Mouse (Mus musculus): ENCODE results near the gene Psma4.

GRCm38 (mm10) chr9:54919946-54920345, 30.6 kb upstream of the Psma4 start:
- no peak for TF ChIP-seq CTCF (conservative IDR thresholded peaks at IDR 0.05 in 1 of 2, IDR thresholded peaks at IDR 0.05 in 1 of 2; ENCODE audit: low read depth in 2 of 2, low read length in 2 of 2)
- TF ChIP-seq TBP (conservative IDR thresholded peaks at IDR 0.05; ENCODE audit: low read depth, low read length), result no peak
- no peak for TF ChIP-seq NELFE (IDR thresholded peaks at IDR 0.05; ENCODE audit: low read depth, low read length)
- TF ChIP-seq USF1 (IDR thresholded peaks at IDR 0.05; ENCODE audit: low read depth, low read length), result no peak
- no peak for TF ChIP-seq POLR2A (IDR thresholded peaks at IDR 0.05; ENCODE audit: low read depth, low read length)
- no peak for TF ChIP-seq E2F4 (IDR thresholded peaks at IDR 0.05; ENCODE audit: insufficient replicate concordance, low read depth, low read length)
- TF ChIP-seq CHD2 (IDR thresholded peaks at IDR 0.05; ENCODE audit: low read length), result no peak
- no peak for TF ChIP-seq MAFK (IDR thresholded peaks at IDR 0.05; ENCODE audit: insufficient replicate concordance, low read length)
- no peak for TF ChIP-seq JUND (conservative IDR thresholded peaks at IDR 0.05; ENCODE audit: low read depth, low read length)
- TF ChIP-seq MAX (IDR thresholded peaks at IDR 0.05; ENCODE audit: low read length), result no peak
- no peak for TF ChIP-seq MXI1 (IDR thresholded peaks at IDR 0.05; ENCODE audit: low read depth, low read length)
- TF ChIP-seq CHD1 (IDR thresholded peaks at IDR 0.05; ENCODE audit: low read depth, low read length), result no peak
- no peak for TF ChIP-seq PAX5 (IDR thresholded peaks at IDR 0.05; ENCODE audit: low read length)
- no peak for TF ChIP-seq SMC3 (IDR thresholded peaks at IDR 0.05; ENCODE audit: low read depth, low read length)

All from CH12.LX (cell line).